Mouse (Mus musculus) limb, embryonic 10.5 days (tissue): ENCODE data around the gene Olfr1413. TPM values are rescaled to one million over a fixed set of nuclear protein-coding genes. Genes with fewer than 3 reads are reported as not detected.

Experiments
- DNase-seq: peaks from one replicate; pipeline ENCODE4 v3.0.0-alpha.2; 2017; ENCODE audit warnings: low spot score
- H3K27ac ChIP-seq: fragments of 300-500 bp; sonication (generic); 2 replicates; pipeline ENCODE4 v1.5.1; 2016; ENCODE audit warnings: mild to moderate bottlenecking
- H3K27me3 ChIP-seq: fragments of 300-500 bp; sonication (generic); 2 replicates; pipeline ENCODE4 v1.6.1; 2016; ENCODE audit warnings: low read depth, mild to moderate bottlenecking; ENCODE audit not compliant: poor library complexity, severe bottlenecking
- H3K36me3 ChIP-seq: fragments of 300-500 bp; sonication (generic); 2 replicates; pipeline ENCODE4 v1.6.1; 2016; ENCODE audit warnings: mild to moderate bottlenecking, moderate library complexity
- H3K4me1 ChIP-seq: fragments of 300-500 bp; sonication (generic); 2 replicates; pipeline ENCODE4 v1.6.1; 2016
- H3K4me3 ChIP-seq: fragments of 300-500 bp; sonication (generic); 2 replicates; pipeline ENCODE4 v1.5.1; 2016; ENCODE audit warnings: mild to moderate bottlenecking, moderate library complexity
- H3K9me3 ChIP-seq: fragments of 300-500 bp; sonication (generic); replicated peaks from 2 replicates; pipeline ENCODE4 v1.6.1; 2016; ENCODE audit warnings: mild to moderate bottlenecking
- WGBS: fragments of 180-500 bp; shearing (Covaris S2); methylation state at CpG from one replicate; pipeline ENCODE4 v1.1.7; 2016; 5-methylcytosine and 5-hydroxymethylcytosine counted together
- polyA plus RNA-seq: library from polyadenylated mRNA; unstranded; fragments of >200 nt; fragmentation: Nextera tagmentation; extraction: Ambion mirVana; gene quantifications from 2 replicates; pipeline ENCODE4 v1.2.1, GENCODE M21; 2016

The Olfr1413 gene
- polyA plus RNA-seq, 1 experiment from 2014 or later, result not detected

- no peaks in the 10 kb centered on the region for H3K9me3 ChIP-seq
These were observed 44.9 kb downstream of the Olfr1413 start for GRCm38 (mm10) chr1:92616046-92616445.

GRCm38 (mm10) chr1:92617488-92617887 lies 46.4 kb downstream of the Olfr1413 start, which contains the start of gene Olfr12:
Olfr12 (plus strand) TSS chr1:92617788.
- no peak within 1 kb of the TSS for H3K27ac ChIP-seq
- H3K36me3 ChIP-seq, result no peaks in the 10 kb centered on the region
- 66% methylated on average over 2 of the region's 2 CpGs for WGBS
- no peak within 1 kb of the TSS for H3K4me3 ChIP-seq
- H3K27me3 ChIP-seq, result no peaks in the 10 kb centered on the region
- H3K4me1 ChIP-seq, result no peaks in the 10 kb centered on the region
- DNase-seq, result no peak
- H3K9me3 ChIP-seq, result no peaks in the 10 kb centered on the region

More at GRCm38 (mm10) chr1:92616046-92616445, 44.9 kb downstream of the Olfr1413 start:
- Histone ChIP-seq H3K27ac (no peak overlapping the region), H3K4me1 (no peaks in the 10 kb centered on the region), H3K4me3 (no peak overlapping the region), H3K27me3 (peaks cover 7% of the 10 kb centered on the region; the same call in 1 of the 2 replicates), H3K36me3 (no peaks in the 10 kb centered on the region)
- WGBS, result 86% methylated on average over 1 of the region's 1 CpGs
- no peak for DNase-seq

GRCm38 (mm10) chr1:92618360-92618759 lies 47.2 kb downstream of the Olfr1413 start:
- no peak overlapping the region for H3K27ac ChIP-seq
- no peaks in the 10 kb centered on the region for H3K36me3 ChIP-seq
- no peak overlapping the region for H3K4me3 ChIP-seq
- DNase-seq, result no peak
- WGBS, result 73% methylated on average over 4 of the region's 4 CpGs
- no peaks in the 10 kb centered on the region for H3K9me3 ChIP-seq
- H3K4me1 ChIP-seq, result no peaks in the 10 kb centered on the region
- no peaks in the 10 kb centered on the region for H3K27me3 ChIP-seq

Other genes with a start within 250 kb of the Olfr1413 start
- 311 and 325 TPM in 2 replicates for gene Ndufa10, start 97.5 kb upstream of the Olfr1413 start, polyA plus RNA-seq
- not detected in 2 replicates for gene Olfr1416, start 86.2 kb upstream of the Olfr1413 start, polyA plus RNA-seq
- gene Olfr1415, start 75.2 kb upstream of the Olfr1413 start, polyA plus RNA-seq, result not detected in 2 replicates
- gene Olfr1414, start 52.7 kb upstream of the Olfr1413 start, polyA plus RNA-seq, result not detected in 2 replicates
- gene Olfr1412, start 14.5 kb downstream of the Olfr1413 start, polyA plus RNA-seq, result not detected in 2 replicates
- not detected in 2 replicates for gene Olfr1411, start 23.1 kb downstream of the Olfr1413 start, polyA plus RNA-seq
- not detected in 2 replicates for gene Olfr1410, start 34.5 kb downstream of the Olfr1413 start, polyA plus RNA-seq
- not detected in 2 replicates for gene Olfr12, start 46.5 kb downstream of the Olfr1413 start, polyA plus RNA-seq
- gene Cops9, start 70.7 kb downstream of the Olfr1413 start, polyA plus RNA-seq, result 327 and 345 TPM in 2 replicates
- gene Otos, start 77.5 kb downstream of the Olfr1413 start, polyA plus RNA-seq, result 0.15 TPM in 1 of 2 replicates, not detected in the other